Mouse (Mus musculus): ENCODE results near the gene Zdhhc13. TPM values are rescaled to one million over a fixed set of nuclear protein-coding genes. Genes with fewer than 3 reads are reported as not detected.

Gene Zdhhc13
- polyA plus RNA-seq, 1 experiment from 2014 or later: 30.9 TPM

- no peak for DNase-seq (ENCODE audit: low spot score)
- H3K4me3 ChIP-seq: no peak overlapping the region
- peaks cover 17% of the 10 kb centered on the region for H3K4me1 ChIP-seq
- no peaks in the 10 kb centered on the region for H3K36me3 ChIP-seq
- H3K27ac ChIP-seq (replicated peaks): no peak overlapping the region
- no peaks in the 10 kb centered on the region for H3K9me3 ChIP-seq (replicated peaks)
- H3K27me3 ChIP-seq (ENCODE audit: low read depth, poor library complexity, severe bottlenecking): peaks cover 97% of the 10 kb centered on the region
- WGBS: 70% methylated on average over 4 of the region's 4 CpGs
Measured at GRCm38 (mm10) chr7:48834371-48834970, 45.7 kb downstream of the Zdhhc13 start.

GRCm38 (mm10) chr7:48834989-48835626 lies 46.3 kb downstream of the Zdhhc13 start:
- no peaks in the 10 kb centered on the region for H3K36me3 ChIP-seq

DNA sequence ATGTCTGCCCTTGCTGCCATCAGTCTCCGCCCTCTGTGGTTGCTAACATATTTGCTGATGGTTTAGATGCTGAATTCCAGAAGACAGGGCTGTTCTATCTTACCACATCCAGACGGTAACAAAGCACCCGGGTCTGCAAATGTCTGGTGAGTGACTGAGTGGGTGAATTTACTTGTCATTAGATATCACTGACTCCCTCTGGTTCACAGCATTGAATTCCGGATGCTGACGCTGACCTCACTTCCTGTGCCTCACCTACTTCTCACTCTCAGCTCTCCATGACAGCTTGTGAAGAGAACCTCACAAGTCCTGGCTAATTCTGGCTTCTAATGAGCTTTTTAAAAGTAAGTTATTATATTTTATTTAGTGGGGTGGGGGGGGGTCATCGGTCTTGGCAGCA lies 48.1 kb downstream of the Zdhhc13 start:
- H3K4me3 ChIP-seq: no peak overlapping the region
- WGBS: 85% methylated on average over 6 of the region's 6 CpGs
- H3K9me3 ChIP-seq (replicated peaks): no peaks in the 10 kb centered on the region
- peaks cover 97% of the 10 kb centered on the region for H3K27me3 ChIP-seq (ENCODE audit: low read depth, poor library complexity, severe bottlenecking)
- H3K27ac ChIP-seq (replicated peaks): no peak overlapping the region
- H3K4me1 ChIP-seq: peaks cover 17% of the 10 kb centered on the region
- DNase-seq (ENCODE audit: low spot score): no peak
- H3K36me3 ChIP-seq: no peaks in the 10 kb centered on the region

More at GRCm38 (mm10) chr7:48834989-48835626, 46.3 kb downstream of the Zdhhc13 start:
- WGBS: 59% methylated on average over 12 of the region's 12 CpGs
- Histone ChIP-seq H3K4me1 (peaks cover 17% of the 10 kb centered on the region), H3K27me3 (ENCODE audit: low read depth, poor library complexity, severe bottlenecking) (peaks cover 97% of the 10 kb centered on the region), H3K27ac (replicated peaks) (no peak overlapping the region), H3K9me3 (replicated peaks) (no peaks in the 10 kb centered on the region), H3K4me3 (no peak overlapping the region)
- no peak for DNase-seq (ENCODE audit: low spot score)

DNA sequence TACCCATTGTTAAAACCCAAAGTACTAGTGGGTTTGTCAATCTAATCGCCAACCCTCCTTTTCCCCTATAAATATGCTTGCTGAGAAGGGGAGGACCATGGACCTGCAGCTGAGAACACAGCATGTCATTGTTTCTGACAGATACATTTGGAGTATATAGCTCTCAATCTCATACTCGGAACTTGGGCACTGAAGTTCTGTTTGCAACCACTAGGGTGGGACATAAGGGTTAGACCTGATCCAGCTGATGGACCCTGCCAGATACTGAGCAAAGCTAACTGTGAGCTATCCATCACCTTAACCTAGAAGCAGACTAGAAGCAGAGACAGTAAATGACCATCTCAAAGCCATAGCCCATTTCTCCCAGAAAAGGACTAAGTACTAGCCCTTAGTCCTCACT lies 49.6 kb downstream of the Zdhhc13 start:
- 78% methylated on average over 2 of the region's 2 CpGs for WGBS
- Histone ChIP-seq H3K27me3 (ENCODE audit: low read depth, poor library complexity, severe bottlenecking) (peaks cover 97% of the 10 kb centered on the region), H3K27ac (replicated peaks) (no peak overlapping the region), H3K4me3 (no peak overlapping the region), H3K36me3 (no peaks in the 10 kb centered on the region), H3K9me3 (replicated peaks) (no peaks in the 10 kb centered on the region), H3K4me1 (peaks cover 17% of the 10 kb centered on the region)
- DNase-seq (ENCODE audit: low spot score): no peak

DNA sequence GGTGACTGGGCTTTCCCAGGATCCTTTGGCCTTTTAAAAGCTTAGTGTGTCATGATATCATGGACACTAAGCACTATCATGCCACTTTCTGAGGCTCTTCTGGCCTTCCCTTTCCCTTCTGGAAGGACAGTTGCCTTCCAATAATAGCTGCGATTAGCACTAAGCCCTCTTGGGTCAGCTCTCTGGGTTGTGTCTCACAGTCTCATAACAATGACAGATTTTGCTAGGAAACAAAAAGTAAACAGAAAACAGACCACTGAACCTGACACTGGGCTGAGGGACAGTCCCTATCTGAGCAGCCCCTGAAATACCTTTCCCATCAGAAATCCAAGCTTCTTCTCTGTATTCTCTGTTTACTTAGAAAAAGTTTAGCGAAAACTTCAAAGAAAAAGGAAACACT lies 51.7 kb downstream of the Zdhhc13 start:
- no peak for DNase-seq (ENCODE audit: low spot score)
- Histone ChIP-seq H3K4me1 (peaks cover 2% of the 10 kb centered on the region), H3K27me3 (ENCODE audit: low read depth, poor library complexity, severe bottlenecking) (peaks cover 100% of the 10 kb centered on the region), H3K27ac (replicated peaks) (no peak overlapping the region), H3K36me3 (no peaks in the 10 kb centered on the region), H3K4me3 (no peak overlapping the region), H3K9me3 (replicated peaks) (no peaks in the 10 kb centered on the region)
- WGBS: 93% methylated on average over 2 of the region's 2 CpGs

- peaks cover 98% of the 10 kb centered on the region for H3K27me3 ChIP-seq (ENCODE audit: low read depth, poor library complexity, severe bottlenecking)
- WGBS: 87% methylated on average over 4 of the region's 4 CpGs
- no peaks in the 10 kb centered on the region for H3K36me3 ChIP-seq
- no peak overlapping the region for H3K27ac ChIP-seq (replicated peaks)
- no peaks in the 10 kb centered on the region for H3K4me1 ChIP-seq
- H3K4me3 ChIP-seq: no peak overlapping the region
- no peak for DNase-seq (ENCODE audit: low spot score)
- no peaks in the 10 kb centered on the region for H3K9me3 ChIP-seq (replicated peaks)
Measured at GRCm38 (mm10) chr7:48841538-48841937, 52.7 kb downstream of the Zdhhc13 start.

DNA sequence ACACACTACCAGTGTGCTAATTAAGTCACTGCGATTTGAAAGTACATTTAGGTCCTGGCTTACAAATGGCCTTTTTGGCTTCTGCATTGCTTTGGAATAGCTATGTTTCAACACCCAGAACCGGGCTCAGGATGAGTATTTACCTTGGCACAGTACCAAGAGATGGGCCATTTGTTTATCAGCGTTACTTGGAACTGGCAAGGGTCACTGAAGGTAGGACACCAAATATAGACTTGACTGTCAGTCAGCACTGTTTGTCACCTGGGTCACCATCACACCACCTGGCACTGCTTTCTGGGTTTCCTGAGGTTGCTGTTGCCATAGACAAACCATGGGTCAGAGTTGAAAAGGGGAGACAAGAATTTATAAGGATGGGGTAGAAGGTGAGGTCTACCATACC lies 53.5 kb downstream of the Zdhhc13 start:
- Histone ChIP-seq H3K27me3 (ENCODE audit: low read depth, poor library complexity, severe bottlenecking) (peaks cover 97% of the 10 kb centered on the region), H3K4me3 (no peak overlapping the region), H3K36me3 (no peaks in the 10 kb centered on the region), H3K27ac (replicated peaks) (no peak overlapping the region), H3K9me3 (replicated peaks) (no peaks in the 10 kb centered on the region), H3K4me1 (no peaks in the 10 kb centered on the region)
- DNase-seq (ENCODE audit: low spot score): no peak
- 85% methylated on average over 3 of the region's 3 CpGs for WGBS

DNA sequence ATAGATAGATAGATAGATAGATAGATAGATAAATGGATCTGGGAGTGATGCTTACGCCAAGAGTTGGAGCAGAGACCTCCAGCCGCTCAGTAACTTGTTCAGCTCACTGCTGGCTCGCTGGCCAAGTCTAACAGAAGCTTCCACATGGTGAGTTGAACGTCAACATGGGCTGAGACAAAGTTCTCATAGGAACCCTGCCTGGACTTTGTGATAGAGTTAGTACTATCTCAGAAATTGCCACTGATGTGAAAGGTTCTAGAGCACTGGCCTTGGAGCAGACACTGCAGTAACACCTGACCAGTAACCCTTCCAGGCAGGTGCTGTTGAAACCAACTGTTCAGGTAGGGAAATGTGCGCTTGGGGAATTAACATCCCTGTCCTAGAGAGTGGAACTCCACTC lies 54.7 kb downstream of the Zdhhc13 start:
- Histone ChIP-seq H3K27ac (replicated peaks) (no peak overlapping the region), H3K4me1 (peaks cover 10% of the 10 kb centered on the region), H3K36me3 (no peaks in the 10 kb centered on the region), H3K9me3 (replicated peaks) (no peaks in the 10 kb centered on the region), H3K4me3 (no peak overlapping the region), H3K27me3 (ENCODE audit: low read depth, poor library complexity, severe bottlenecking) (peaks cover 96% of the 10 kb centered on the region)
- 85% methylated on average over 5 of the region's 5 CpGs for WGBS
- no peak for DNase-seq (ENCODE audit: low spot score)

DNA sequence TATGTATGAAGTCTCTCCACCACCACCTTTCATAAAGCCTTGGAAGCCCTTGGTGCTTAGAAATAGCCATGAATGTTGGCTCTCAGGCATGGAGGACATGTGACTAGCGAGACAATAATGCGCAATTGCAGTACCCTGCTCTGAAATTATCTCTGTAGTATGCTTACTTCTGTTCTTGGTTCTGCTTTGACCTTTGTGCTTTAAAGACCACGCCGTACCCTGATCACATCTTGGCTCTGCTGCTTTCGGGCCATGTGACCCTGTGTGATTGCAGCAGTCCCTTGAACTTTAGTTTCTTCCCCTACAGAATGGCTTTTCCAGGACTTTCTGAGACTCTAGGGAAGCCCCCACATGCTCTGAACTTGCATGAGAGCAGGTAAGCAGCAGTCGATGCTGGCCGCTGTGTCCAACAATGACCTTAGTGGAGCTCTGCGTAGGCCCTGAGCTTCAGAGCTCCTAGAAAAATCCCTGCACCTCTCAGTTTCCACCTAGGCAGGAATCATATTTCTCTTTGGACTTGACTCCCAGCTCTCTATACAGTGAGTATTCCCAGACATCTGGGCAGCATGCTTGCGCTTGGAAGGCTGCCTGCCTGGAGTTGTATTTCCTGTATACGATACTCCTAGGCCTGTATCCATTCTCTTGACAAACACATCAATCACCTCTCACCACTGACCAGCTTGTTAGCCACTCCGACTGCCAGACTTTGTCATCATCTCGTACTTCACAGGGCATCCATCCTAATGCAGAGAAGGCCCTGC lies 56.6 kb downstream of the Zdhhc13 start:
- H3K36me3 ChIP-seq: no peaks in the 10 kb centered on the region
- DNase-seq (ENCODE audit: low spot score): no peak
- H3K27me3 ChIP-seq (ENCODE audit: low read depth, poor library complexity, severe bottlenecking): peaks cover 77% of the 10 kb centered on the region
- H3K9me3 ChIP-seq (replicated peaks): no peaks in the 10 kb centered on the region
- H3K27ac ChIP-seq (replicated peaks): no peak overlapping the region
- H3K4me3 ChIP-seq: no peak overlapping the region
- peaks cover 10% of the 10 kb centered on the region for H3K4me1 ChIP-seq
- 91% methylated on average over 12 of the region's 12 CpGs for WGBS

DNA sequence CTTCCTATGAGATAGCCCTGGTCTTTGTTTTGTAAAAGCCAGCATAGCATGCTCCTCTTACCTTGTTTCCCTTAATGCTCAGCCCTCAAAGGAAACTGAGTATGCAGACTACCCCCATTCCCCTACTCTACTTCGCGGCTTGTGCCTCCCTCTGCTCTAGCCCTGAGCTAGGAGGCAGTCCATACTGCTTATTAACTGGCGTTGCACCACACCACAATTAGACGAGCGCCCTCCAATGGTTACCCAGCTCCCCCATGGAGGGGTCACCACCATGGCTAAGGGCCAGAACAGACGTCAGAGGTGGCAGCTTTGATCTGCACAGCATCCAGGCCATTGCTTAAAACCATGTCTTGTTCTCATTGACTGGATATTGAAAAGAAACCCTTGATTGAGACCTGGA lies 58.0 kb downstream of the Zdhhc13 start:
- 59% methylated on average over 6 of the region's 6 CpGs for WGBS
- Histone ChIP-seq H3K27ac (replicated peaks) (no peak overlapping the region), H3K4me3 (no peak overlapping the region), H3K4me1 (peaks cover 13% of the 10 kb centered on the region), H3K9me3 (replicated peaks) (no peaks in the 10 kb centered on the region), H3K27me3 (ENCODE audit: low read depth, poor library complexity, severe bottlenecking) (peaks cover 63% of the 10 kb centered on the region), H3K36me3 (no peaks in the 10 kb centered on the region)
- no peak for DNase-seq (ENCODE audit: low spot score)

- 67% methylated on average over 11 of the region's 11 CpGs for WGBS
- H3K36me3 ChIP-seq: no peaks in the 10 kb centered on the region
- no peak within 1 kb of the TSS for H3K27ac ChIP-seq (replicated peaks)
- H3K9me3 ChIP-seq (replicated peaks): no peaks in the 10 kb centered on the region
- peaks cover 51% of the 10 kb centered on the region for H3K27me3 ChIP-seq (ENCODE audit: low read depth, poor library complexity, severe bottlenecking)
- peaks cover 13% of the 10 kb centered on the region for H3K4me1 ChIP-seq
- DNase-seq (ENCODE audit: low spot score): no peak
- H3K4me3 ChIP-seq: no peak within 1 kb of the TSS
Measured at GRCm38 (mm10) chr7:48847820-48848650, 59.2 kb downstream of the Zdhhc13 start, which contains the start of gene Csrp3. Csrp3 (minus strand) TSS chr7:48848033.

DNA sequence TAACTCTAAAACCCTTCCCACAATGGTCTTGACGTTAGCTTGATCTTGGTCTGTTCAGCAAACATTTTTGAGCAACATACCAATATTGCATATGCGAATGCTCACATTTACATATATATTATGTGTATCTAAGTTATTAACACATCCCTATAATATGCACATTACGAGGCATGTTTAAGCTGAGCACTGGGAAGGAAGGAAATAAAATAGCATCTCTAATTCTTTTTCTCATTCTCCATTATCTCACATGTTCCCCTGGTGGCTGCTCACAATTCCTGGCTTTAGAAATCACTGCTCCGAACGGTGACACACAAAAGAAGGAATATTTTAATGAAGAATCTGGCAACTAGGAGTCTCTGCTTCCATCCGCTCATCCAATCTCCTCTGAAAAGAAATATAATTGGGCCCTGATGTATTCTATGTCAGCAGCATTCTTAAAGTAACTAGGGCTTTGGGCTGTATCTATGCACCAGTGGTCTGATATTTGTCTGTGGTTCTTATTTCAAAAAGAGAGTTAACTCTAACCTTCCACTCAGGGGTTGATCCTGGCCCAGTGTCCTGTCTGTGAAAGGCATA lies 62.8 kb downstream of the Zdhhc13 start:
- Histone ChIP-seq H3K27me3 (ENCODE audit: low read depth, poor library complexity, severe bottlenecking) (peaks cover 26% of the 10 kb centered on the region), H3K9me3 (replicated peaks) (no peaks in the 10 kb centered on the region), H3K4me1 (peaks cover 13% of the 10 kb centered on the region), H3K27ac (replicated peaks) (no peak overlapping the region), H3K4me3 (no peak overlapping the region), H3K36me3 (no peaks in the 10 kb centered on the region)
- WGBS: 74% methylated on average over 6 of the region's 6 CpGs
- no peak for DNase-seq (ENCODE audit: low spot score)
